Mouse (Mus musculus): ENCODE measurements at regions not wholly inside any gene's neighbourhood (a gene's known extent, or its start where the extent isn't known, plus 50 kb on each side); places are given as distances from the start of the nearest gene placed in this dataset.

- intact Hi-C loops (cut with DNase I) = no loop called here
- no peak for DNase-seq
These were observed 106.5 kb upstream of the Mycn start for GRCm38 (mm10) chr12:13048168-13048727.

- no peak for DNase-seq
- intact Hi-C loops (cut with DNase I) = no loop called here
These were observed 101.2 kb upstream of the Mycn start for GRCm38 (mm10) chr12:13042934-13043333.

- intact Hi-C loops (cut with DNase I) = no loop called here
- DNase-seq = no peak
These were observed 93.5 kb upstream of the Mycn start for GRCm38 (mm10) chr12:13035108-13035741.

GRCm38 (mm10) chr12:13030333-13030732 is 88.6 kb upstream of the Mycn start:
- no peak for DNase-seq
- intact Hi-C loops (cut with DNase I) = no loop called here

- intact Hi-C loops (cut with DNase I) = no loop called here
- no peak for DNase-seq
These were observed 86.4 kb upstream of the Mycn start for GRCm38 (mm10) chr12:13028086-13028485.

- intact Hi-C loops (cut with DNase I) = no loop called here
- DNase-seq = no peak
These were observed 84.4 kb upstream of the Mycn start for GRCm38 (mm10) chr12:13026041-13026580.

GRCm38 (mm10) chr12:13024215-13024841 is 82.6 kb upstream of the Mycn start:
- intact Hi-C loops (cut with DNase I) = no loop called here

GRCm38 (mm10) chr12:13011023-13011761 is 69.5 kb upstream of the Mycn start:
- DNase-seq = no peak
- intact Hi-C loops (cut with DNase I) = no loop called here

More at GRCm38 (mm10) chr12:13024215-13024841, 82.6 kb upstream of the Mycn start:
- no peak for DNase-seq

GRCm38 (mm10) chr12:13010405-13010804 is 68.7 kb upstream of the Mycn start:
- intact Hi-C loops (cut with DNase I) = no loop called here
- DNase-seq = no peak

- intact Hi-C loops (cut with DNase I) = no loop called here
- no peak for DNase-seq
These were observed 67.8 kb upstream of the Mycn start for GRCm38 (mm10) chr12:13009470-13009869.

GRCm38 (mm10) chr12:13002703-13003102 is 61.0 kb upstream of the Mycn start:
- DNase-seq = no peak
- intact Hi-C loops (cut with DNase I) = no loop called here

- intact Hi-C loops (cut with DNase I) = no loop called here
- no peak for DNase-seq
These were observed 60.4 kb upstream of the Mycn start for GRCm38 (mm10) chr12:13002069-13002590.

- intact Hi-C loops (cut with DNase I) = no loop called here
- DNase-seq = no peak
These were observed 54.3 kb upstream of the Mycn start for GRCm38 (mm10) chr12:12995974-12996361.

- DNase-seq = peak in 1 of 2 experiments; percentile 24
- intact Hi-C loops (cut with DNase I) = no loop called here
These were observed 53.6 kb upstream of the Mycn start for GRCm38 (mm10) chr12:12995061-12995973.

GRCm38 (mm10) chr12:12993894-12994714 is 52.4 kb upstream of the Mycn start:
- intact Hi-C loops (cut with DNase I) = no loop called here
- no peak for DNase-seq

All from gastrocnemius, postnatal 36 days (tissue).